Mouse (Mus musculus) adrenal gland, postnatal 10 days (tissue): ENCODE measurements at regions not wholly inside any gene's neighbourhood (a gene's known extent, or its start where the extent isn't known, plus 50 kb on each side); places are given as distances from the start of the nearest gene placed in this dataset.

Experiments
- DNase-seq: peaks from one replicate; pipeline ENCODE4 v3.0.0; 2021; ENCODE audit warnings: mixed read lengths

DNA sequence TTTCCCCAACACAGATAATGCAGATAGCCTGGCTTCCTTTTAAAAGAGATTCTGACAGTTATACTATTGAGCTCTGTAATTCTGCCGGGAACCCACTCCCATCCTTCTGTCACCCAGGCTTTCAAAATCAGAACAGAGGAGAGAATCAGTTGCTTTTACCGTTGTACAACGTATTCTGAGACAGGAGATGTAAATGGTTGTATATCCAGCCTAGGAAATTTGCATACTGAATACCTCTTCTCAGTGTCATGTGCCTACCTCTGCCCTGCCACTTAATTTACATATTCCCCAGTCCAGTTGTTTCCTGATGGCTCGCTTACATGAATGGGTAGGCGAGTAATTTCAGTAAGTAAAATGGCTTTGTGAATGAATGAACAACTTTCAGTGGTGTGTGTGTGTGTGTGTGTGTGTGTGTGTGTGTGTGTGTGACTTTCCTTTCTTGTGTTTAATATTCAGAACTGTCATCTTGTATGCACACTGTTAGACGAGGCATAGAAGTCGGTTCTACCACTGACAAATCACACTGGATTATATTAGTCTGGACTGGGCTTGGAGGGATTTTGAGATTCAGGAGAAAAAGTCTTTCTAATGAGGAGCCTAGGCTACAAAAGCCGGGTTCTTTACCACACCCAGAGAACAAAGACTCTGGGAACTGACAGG, 282.2 kb upstream of the Cdh6 start:
- no peak for DNase-seq

DNA sequence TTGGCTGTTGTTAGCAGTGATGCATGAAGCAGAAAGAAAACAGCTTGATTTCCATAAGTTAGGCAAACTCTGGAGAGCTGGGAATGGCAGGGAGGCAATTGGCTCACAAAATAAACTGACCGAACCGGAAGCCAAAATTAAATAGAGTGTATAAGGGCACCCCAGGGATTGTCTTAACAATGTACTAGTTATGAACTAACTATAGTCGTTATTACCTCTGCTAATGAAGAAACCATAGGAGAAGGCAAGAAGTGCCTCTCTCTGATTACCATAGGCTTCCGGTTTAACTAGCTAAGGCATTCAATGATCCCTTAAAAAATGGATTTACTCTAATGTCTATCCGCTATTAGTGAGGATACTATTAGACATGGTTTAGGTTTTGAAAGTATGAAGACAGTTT, 276.9 kb upstream of the Cdh6 start:
- DNase-seq = no peak

DNA sequence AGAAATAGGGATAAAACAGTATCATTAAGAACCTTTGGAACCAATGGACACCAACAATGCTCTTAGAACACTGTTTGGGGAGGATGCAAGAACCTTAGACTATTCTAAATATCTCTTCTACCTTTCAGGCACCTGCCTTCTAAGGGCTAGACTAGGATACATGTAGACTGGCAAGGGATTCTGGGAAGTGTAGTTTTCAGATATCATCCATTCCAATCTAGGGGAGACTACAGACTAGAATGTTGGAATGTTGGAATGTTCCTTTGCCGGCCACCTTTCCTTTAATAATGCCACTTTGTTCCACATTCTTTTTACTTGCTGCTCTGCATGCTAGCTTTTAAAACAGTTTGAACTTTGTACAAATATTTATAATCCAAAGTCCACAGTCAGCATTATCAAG, 261.1 kb upstream of the Cdh6 start:
- DNase-seq = no peak

DNA sequence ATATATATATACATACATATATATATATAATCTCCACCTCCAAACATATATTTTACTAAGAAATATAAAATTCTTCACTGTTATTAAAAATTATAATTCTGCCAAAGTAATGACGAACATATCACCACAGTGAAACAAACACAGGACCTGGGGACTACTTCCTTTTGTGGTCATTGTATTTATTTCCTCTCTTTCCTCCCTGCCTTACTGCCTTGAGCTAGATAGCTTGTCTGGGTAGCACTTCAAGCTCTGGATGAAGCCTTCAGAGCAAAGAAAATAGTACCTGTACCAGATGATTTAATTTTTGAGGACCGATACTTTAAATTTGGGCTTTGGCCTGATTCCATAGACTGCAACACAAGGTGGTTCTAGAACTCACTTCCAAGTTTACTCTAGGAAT, 259.5 kb upstream of the Cdh6 start:
- DNase-seq = no peak

DNA sequence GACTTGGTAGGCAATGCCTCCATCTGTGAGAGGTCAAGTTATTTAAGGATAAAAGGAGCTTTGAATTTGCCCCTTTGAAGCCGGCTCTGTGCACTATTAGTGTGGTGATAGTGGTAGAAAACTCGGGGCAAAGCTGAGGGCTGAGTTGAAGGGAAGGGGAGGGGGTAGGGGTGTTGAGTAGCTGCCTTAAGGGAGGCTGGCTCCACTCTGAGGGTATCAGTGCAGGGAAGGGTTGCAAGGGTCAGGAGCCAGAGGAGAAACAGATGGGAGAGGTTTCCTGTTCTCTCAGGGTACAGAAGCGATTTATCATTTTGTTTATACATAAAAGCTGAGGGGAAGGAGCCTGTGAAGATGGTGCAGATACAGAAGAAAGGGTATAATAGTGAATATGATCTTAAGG, 246.1 kb upstream of the Cdh6 start:
- no peak for DNase-seq

DNA sequence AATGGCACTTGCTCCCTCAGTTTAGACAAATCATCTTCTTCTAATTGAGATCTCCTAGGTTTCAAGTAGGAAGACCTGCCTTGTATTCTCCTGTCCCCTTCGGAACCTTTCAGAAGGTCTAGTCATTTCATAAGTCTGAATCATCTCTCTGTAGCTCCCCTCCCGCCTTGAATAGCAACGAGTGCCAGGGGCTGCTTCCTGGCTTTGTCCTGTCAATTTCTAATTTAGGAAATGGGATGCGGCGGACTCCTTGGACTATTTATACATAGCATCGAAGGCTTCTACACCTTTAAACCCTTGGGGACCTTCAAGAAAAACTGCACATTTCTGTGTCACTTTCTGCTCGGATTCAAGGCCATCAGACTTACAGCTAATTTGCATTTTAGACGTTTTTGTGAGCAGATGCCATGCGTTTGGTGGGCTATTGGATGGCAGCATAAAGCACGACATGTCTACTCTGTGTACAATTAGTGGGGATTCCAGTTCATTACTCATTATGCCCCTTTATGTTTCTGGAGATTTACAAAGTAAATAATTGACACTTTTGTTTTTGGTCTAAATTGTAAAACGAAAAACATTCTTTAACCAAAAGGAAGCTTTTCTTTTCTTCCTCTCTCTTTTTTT, 236.7 kb upstream of the Cdh6 start:
- no peak for DNase-seq

DNA sequence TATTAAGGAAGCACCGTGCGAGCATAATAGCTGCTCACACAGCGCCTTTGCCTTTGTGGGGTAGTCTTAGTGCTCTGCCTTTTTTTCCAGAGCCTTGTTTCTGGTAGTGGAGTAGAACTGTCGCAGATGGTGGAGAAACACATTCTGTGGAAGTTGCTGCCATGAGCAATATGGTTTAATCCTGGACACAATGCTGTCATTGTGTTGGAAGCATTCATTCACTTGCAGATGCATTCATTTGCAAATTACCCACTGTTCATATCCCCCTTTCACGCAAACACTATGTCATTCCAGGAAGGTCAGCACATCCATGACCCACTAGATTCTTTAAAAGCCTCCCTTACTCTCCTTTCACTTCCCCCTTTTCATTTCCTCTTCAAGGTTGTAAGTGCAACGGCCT, 219.7 kb upstream of the Cdh6 start:
- DNase-seq = no peak

DNA sequence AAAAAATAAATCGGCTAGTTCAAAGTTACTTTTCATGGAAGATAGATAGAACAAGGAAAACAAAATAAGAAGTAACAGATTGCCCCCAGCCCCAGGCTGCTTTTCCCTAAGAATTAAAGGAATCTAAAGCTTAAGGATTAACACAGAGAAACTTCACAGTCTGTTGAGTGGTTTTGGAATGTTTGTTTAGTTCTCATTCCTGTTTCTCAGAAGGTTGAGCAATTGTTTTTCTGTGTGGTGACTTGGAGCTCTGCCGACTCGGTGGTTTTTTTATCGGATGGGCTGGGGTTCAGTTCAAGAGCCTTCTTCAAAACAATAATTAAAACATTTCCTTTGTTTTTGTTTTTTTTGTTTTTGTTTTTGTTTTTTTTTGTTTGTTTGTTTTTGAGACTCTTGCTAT, 217.9 kb upstream of the Cdh6 start:
- DNase-seq = no peak

DNA sequence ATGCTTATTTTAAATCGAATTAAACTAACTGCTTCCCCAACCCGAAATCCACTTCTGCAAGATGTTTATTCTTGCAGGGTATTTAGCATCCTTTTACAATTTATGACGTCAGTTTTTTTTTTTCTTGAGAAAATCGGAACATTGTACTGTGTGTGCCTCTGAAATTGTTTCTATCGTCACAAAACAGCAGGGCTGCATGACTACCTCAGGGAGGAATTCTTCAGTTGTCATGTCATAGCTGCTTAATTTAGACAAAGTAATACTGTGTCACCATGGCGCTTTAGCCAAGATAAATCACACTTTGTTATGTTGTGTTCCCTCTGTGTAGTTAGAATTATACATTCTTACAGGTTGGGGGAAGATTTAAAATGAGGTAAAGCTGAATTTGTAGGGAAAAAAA, 211.3 kb upstream of the Cdh6 start:
- DNase-seq = no peak

DNA sequence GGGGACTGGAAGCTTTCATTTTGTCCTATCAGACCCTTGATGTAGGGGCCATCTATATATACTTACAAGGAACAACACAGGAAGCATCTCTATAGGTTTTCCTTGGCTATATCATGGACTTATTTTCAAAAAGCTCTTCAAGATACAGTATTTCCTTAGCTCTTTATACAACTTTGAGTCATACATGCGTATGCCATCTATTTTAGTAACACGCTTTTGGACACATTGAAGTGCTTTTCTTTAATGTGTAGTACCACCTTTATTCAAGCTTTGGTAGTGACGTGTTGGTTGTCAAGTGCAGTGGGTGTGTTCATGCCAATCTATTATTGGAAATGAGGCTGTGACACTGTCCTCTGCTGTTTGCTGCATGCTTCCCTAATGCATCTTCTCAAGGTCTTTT, 202.1 kb upstream of the Cdh6 start:
- DNase-seq = no peak

DNA sequence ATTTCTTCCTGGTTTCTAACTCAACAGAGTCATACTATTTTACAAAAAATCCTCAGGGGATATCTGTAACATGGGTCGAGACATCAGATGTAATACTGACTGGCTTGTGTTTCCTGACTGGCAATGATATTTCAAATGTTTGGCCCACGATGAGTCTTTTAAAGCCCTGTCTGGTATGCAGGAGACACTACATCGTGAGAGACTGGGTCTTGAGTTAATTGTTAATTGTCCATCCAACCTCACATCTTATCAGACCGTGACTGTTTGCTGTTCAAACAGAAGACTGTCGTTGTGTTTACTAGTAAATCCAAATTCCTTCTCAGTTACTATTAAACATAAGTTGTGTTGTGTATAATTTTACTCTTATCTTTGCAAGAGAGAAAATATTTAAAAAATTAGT, 195.3 kb upstream of the Cdh6 start:
- no peak for DNase-seq

DNA sequence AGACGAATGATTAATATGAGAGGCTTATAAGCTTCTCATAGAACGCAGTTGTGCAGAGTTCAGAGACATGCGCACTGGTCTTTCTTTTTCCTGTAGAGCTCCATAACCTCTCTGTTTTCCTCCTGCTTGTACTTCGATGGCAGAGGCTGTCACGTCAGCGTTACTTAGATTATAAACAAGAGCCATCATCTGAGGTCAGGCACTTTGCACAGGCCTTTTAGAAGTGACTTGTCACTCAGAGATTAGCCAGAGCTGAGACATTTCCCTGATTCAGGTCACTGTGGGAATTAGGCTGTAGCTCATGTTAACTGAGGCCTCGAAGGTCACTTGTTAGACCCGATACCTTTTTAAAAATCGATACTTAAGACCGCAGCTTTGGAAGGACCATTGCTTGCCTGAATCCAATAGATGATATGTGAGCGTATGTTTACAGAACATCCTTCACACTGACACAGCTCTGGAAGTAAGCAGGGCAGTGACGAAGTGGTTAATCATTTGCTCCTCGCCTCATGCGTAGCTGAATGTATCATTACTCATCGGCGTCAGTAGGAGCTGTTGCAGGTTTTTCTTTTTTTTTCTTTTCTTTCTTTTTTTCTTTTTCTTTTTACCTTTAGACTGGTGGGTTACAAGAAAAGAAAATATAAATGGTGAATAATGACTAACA, 193.9 kb upstream of the Cdh6 start:
- no peak for DNase-seq

DNA sequence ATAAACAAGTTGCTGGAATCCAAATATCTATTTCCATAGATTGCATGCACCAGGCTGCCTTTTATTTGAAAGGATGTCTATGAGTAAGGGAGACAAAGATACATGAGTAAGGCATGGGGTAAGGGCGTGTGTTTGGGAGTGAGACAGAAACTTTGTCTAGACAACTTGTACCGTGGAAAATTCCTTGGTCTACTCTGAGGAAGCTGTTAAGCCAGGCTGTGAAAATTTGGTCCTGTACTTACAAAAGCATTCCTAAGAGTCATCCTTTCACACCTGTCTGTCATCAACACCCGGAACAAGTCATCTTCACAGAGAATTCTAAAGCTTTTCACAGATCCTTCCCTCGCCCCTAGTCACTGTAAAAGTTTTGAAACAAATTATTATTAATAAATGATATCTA, 193.1 kb upstream of the Cdh6 start:
- DNase-seq = no peak

DNA sequence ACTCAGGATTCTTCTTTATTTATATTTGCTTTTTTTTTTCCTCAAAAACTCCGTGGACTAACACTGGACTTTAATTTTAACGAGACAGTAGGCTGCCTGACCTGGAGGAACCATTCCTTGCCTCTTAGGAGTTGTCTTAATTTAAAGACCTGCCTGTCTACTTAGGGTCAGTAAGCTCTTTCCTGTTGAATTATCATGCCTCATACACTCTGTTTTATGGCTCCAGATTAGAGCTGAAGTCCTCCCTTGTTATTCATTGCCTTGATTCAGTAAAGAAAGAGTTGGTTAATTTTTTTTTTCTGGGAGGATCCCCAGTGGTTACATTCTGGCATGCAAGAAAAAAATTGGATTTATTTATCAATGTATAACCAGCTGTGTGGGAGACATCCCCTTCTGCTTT, 187.3 kb upstream of the Cdh6 start:
- no peak for DNase-seq

DNA sequence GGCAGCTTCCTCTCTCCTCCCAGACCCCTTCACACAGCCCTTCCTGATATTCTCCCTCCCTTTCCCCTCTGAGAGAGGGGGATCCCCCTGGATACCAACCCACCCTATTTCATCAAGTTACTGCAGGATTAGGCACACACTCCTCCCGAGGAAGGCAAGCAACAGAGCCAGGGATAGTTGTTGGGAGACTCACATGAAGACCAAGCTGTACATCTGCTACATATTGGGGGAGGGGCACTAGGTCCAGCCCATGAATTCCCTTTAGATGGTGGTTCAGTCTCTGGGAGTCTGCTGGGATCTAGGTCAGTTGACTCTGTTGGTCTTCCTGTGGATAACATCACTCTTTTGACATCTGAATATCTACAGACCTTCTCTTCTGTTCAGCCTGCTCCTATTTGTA, 185.6 kb upstream of the Cdh6 start:
- DNase-seq = no peak

DNA sequence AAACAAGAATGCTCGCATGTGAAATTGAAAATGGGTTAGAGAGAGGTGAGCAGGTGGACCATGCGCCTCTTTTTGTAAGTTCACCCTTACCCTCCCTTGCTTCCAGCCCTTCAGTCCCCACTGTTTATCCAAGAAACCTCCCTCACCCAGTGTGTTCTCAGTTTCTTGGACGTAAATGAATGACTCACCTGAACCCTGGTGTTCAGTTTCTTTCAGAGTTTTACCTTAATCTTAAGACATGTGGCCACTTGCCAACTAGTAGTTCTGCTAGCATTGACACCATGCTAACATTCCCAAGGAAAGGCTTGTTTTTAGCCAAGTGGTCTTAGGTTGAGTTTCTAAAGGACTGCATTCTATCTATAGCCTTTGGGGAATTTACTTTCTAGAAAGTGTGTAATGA, 176.8 kb upstream of the Cdh6 start:
- no peak for DNase-seq

DNA sequence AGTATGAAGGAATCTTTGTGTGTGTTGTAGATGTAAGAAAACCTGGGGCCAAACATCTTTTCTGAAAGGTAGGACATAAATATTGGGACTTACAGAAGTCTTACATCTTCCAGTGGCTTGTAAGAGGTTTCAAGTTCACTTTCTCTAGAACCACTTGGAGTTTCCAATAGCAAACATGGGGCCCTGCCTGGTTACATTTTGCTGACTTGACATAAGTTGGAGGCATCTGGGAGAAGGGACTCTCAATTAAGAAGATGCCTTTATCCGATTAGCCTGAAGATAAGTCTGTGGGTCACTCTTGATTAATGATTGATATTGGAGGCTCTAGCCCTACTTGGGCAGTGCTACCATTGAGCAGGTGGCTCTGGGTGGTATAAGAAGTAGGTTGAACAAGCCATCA, 162.9 kb upstream of the Cdh6 start:
- DNase-seq = no peak

DNA sequence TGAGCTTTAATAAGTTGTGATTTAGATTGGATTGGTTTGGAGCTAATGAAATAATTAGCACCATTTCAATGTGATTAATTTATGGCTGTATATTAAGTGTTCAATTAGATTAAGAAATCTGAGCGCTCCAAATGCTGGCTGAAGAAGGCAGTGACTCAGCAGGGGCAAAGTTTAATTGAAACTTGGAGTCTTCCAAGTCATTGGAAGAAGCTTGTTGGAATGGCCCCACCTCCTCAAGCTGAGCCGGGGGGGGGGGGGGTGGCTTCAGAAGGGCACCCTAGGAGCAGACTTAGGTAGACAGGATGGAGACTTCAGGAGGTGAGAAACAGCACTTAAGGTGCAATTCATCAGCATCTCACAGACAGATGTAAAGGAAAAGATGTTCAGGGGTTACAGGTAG, 151.0 kb upstream of the Cdh6 start:
- no peak for DNase-seq

DNA sequence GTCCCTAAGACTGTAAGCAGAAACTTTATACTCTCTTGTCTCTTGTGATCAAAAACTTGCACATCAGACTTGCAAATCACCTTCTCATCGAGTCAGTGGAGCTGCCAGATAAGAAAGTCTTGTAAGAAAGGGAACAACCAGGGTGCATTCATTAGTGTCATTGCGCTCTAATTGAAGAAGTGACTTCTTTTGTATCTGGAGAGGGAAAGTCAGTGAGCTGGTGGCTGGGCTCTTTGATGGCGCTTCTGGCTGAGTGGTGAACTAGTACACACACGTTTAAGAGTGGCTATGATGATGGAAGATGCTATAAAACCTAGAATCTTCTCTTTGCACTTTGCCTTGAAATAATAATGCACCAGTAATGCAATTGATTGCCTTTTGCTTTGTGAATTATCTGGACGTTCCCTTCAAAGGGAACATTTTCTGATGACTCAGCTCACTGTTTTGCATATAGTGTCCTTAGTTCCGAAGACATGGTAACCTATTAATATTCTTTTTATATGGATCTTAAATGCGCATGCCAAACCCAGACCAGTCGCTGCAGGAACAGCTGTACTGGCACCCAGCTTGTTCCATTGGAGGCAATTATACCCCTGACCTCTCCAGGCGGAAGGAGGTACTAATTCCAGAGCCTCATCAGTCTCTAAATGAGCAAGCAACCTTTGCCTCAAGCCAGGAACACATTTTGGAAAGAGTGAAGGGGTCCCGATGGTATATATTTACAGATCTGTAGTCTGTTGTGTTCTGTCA, 147.3 kb upstream of the Cdh6 start:
- DNase-seq = no peak

DNA sequence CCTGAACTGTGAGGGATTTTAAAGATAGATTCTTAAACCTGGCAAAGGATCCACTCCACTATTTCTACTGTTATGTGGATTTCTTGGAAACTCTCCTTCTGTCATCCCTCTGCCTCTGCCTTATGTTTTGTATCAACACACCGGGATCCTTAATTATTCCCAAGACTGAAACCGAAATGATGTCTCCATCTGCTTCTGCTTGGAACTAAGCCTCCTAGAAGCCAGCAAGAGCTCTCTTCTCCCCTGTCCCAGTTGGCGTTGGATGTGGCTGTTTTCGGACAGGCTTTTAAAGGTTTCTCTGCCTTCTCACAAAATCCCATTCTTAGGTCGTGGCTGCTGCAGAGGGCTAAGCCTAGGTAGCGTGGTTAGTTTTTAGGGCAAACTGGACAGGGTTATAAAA, 131.1 kb upstream of the Cdh6 start:
- no peak for DNase-seq

DNA sequence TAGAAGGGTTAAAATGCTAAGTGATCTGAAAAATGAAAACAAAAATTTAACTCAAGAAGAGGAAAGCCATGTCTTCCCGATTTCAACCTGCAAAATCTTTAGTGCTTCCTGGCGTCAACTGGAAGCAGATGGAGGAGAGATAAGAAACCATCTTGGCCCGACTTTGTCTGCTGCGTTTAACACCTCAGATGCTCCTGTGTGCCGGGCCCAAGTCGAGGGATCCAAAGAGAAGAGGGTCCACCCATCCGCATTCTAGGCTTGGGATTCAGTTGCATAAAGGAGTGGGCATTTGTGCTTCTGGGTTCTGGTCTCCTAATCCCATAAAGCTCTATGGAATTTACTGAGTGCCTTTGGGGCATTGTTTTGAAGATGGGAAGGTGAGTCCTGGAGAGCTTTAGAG, 130.0 kb upstream of the Cdh6 start:
- no peak for DNase-seq

DNA sequence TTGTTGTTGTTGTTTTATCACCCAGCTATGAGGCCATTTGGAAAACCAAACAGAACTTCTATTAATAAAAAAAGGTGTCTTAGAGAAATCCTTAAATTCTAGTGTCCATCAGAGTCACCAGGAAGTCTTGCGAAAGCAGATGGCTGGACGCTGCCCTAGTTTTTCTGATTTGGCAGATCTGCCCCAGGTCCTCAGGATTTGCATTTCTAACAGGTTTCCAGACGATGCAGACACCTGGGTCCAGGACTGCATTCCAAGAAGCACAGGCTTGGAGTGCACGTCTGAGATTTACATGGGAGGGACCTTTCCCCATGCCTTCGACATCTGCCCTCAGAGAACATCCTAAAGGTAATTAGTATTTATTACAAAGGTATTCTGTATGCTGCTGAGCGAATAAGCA, 129.2 kb upstream of the Cdh6 start:
- DNase-seq = no peak

DNA sequence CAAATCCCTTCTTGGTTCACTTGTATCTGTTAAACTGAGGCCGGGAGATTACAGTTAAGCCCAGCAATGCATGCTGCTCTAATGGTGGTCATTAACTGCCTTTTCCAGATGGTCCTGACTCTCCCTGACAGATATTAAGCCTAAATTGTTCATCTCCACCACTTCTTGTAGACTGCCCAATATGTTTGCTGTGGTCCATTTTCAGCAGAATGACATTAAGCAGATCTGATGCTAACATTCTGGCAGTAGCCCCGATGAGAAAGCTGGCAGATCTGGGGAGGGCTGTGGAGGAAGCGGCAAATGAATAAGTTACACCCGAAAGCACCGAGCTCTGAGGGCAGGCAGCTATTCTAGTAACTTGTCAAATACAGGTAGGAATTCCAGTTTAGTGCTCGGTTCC, 123.5 kb upstream of the Cdh6 start:
- no peak for DNase-seq

DNA sequence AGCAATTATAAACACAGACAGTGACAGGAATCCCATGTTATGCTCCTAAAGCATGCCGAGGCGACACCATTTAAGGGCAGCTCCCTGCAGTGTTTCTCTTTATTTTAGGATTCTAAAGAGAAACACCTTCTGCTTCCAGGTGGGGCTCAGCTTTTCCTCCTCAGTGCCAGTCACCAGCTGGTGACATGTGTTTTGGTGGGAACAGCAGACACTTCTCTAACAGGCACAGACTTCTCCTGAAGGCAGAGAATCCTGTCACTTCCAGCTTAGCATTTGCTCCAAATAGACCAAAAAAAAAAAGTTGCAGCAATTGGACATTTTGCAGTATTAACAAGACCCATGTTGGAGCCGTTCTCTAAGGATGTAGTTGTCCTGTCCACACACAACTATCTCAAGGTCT, 115.6 kb upstream of the Cdh6 start:
- DNase-seq = no peak
